Mouse (Mus musculus) left cerebral cortex, adult 11 months (tissue): ENCODE data around the gene Stxbp1.
"Not testable (repeated sequence)": the region's sequence is repeated elsewhere in the genome, so short reads cannot be mapped to it uniquely, and the experiment has no call there.

Source experiments
- DNase-seq: peaks from one replicate; pipeline ENCODE4 v3.0.0; 2022; ENCODE audit warnings: low spot score

Gene Stxbp1

DNA sequence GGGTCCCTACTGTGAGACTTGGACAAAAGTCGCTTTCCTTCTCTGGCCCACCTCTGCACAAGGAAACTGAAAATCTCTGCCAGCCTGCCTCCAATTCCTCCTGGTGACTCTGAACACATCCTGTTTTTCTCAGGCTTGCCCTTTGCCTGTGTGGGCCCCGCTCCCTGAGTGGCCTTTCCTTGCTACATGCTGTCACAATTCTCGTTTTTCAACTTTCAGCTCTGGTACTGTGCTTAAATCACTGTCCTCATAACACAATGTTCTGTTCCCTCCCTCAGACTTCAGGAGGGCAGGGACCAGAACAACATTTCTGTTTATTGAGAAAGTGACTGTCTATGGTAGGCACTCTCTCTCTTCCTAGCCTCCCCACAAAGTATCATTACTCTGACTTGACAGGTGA lies 27.0 kb upstream of the Stxbp1 start:
- DNase-seq = no peak

DNA sequence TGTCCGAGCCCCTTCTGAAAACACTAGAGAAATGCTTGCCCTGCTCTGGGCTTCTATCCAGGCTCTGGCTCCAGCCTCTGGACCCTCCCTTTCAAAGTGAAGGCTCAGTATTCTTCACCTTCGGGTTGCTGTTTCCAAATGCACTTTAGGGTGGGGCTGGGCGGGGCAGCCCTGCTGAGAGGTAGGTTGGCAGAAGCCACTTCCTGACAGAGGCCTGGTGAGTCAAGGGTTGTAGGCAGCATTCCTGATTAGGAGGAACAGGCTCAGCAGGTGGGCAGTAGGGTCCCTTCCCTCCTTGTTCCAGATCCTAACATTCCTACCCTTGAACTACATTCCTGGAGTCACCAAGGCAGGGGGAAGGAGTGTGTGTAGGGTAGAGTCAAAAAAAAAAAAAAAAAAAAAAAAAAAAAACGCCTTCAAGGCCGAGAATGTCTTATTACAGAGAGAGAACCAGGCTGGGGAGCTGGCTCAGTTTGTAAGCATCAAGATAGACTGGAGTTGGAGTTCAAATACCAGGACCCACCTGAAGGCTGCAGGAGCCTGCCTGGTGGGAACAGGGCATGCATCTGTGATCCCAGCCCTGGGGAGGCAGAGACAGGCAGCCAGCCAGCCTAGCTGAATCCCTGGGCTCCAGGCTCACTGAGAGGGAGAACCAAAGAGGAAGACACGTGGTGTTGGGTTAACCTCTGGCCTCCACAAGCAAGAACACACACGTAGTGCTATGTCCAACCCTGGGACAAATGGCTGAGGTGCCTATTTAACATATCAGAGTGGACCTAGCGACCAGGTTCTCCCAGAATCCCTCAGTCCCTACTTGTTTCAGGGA lies 23.4 kb upstream of the Stxbp1 start:
- no peak for DNase-seq

DNA sequence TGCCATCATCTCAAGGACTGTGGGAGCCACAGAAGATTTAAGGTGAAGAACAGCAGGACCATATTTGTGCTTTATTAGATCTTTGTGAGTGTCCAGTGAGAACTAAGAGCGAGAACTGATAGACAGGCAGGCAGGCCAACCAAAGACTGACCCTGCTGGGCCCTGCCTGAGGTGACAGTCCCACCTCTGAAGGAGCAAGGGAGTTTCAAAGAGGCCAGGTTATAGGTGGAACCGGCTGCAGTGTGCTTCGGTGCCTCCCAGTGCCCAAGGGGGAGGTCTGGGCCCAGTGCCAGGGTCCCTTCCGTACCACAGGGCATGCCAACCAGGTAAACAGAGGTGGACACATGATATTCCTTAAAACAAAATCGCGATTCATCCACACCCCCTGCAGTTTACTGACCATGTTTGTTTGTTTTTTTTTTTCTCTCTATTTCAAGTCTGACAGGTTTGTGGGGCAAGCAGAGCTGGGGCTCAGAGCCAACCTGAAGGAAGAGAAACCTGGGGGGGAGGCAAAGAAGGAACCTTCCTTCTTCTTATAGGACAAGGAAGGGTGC lies 22.8 kb upstream of the Stxbp1 start:
- DNase-seq = no peak

DNA sequence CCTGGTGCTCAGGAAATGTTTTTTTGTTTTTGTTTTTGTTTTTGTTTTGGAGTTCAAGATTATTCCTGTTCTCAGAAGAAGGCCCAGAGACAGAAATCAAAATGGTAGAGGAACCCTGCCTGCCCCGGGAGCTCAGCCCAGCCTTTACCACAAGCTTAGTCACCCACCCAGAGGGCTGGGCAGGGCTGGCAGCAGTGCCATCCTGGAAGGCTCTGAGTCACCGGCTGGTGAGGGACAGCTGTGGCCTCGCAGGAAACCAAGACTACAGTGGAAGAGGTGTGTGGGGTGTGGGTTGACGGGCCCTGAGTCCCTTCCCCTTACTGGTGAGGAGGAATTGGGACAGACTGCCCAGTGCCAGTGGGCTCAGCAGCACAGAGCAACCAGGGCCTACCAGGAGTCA lies 20.3 kb upstream of the Stxbp1 start:
- no peak for DNase-seq

DNA sequence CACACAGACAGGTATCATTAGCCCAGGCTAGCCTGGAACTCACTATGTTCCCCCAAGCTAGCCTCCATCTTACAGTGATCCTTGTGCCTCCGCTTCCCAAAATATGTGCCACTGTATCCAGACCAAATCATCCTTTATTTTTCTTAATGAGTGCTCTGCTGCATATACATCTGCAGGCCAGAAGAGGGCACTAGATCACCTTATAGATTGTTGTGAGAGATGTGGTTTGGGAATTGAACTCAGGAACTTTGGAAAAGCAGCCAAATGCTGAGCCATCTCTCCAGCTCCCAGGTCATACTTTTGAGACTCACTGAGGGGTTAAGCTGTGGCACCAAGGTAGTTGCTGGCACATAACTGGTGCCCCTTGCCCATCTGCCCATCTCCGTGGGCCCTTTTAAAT lies 17.7 kb upstream of the Stxbp1 start:
- DNase-seq = no peak

DNA sequence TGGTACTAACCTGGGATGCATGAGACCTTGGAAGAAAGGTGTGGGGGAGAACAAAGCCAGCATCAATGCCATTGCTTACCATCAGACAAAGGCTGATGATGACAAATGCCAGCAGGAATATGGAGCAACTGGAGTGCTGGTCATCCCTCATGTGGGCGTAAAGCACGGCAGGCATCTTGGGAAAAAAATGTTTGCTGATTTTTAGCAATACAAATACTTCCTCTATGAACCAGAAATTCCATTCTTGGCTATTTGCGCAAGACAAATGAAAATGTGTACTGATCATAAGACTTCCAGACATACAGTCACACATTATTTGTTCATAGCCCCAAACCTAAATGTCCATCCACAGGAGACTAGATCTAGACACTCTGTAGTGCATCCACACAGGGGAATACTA lies 16.3 kb upstream of the Stxbp1 start:
- no peak for DNase-seq

DNA sequence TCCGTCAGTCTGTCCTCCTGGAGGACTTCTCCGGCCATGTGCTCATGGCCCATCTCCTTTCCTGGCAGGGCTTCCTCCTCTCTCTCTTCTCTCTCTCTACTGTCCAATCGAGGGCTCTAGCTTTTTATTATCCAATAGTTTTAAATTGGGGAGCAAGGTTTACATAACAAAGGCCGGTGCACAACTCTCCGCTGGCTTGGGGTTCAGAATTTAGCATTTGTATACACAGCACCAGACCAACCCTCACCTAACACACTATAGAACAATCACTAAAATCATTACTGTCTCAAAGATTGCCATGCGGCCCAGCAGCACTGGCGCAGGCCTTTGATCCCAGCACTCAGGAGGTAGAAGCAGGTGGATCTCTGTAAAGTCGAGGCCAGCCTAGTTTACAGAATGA lies 13.8 kb upstream of the Stxbp1 start:
- DNase-seq = no peak

DNA sequence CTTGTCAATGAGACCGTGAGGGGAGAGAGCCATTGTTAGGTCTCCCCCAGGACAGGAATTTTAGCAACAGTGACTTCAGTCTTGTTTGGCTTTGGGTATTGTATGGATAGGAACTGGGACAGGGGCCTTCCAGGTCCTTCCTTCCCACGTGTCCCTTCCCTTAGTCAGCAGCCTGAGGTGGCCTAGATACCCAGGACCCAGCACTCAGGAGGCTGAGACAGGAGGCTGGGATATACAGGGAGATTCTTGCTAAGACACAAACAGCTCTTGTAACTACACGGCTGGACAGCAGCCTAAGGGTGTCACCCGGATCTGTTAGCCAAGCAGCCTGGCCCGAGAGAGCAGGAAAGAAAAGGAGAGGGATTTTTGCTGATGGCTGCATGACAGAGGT lies 12.6 kb upstream of the Stxbp1 start:
- no peak for DNase-seq

DNA sequence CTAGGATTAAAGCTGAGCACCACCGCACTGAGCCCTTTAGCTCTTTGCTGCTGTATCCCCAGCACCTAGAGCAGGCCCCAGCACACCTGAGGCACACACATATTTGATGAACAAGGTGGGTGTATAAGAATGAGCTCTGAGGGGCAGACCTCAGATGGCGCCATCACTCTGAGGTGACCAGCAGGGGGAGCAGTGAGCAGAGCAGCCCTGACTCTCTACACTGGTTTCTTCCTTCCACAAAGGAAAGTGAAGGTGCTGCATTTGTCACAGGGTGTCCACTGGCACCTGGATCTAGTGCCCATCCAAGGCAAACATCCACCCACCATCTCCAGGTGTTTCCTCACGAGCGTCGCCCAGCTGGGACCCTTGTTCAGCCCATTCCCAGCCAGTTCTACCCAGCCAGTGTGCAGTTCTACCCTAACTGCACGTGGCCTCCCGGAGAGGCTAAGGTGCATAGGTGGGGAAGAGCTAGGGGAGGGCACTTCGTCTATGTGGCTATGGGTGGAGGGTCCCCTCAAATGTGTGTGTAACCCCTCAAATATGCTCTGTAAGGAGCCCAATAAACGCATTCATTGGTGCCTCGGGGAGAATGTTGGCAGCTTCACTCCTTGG lies 12.1 kb upstream of the Stxbp1 start:
- DNase-seq = no peak

DNA sequence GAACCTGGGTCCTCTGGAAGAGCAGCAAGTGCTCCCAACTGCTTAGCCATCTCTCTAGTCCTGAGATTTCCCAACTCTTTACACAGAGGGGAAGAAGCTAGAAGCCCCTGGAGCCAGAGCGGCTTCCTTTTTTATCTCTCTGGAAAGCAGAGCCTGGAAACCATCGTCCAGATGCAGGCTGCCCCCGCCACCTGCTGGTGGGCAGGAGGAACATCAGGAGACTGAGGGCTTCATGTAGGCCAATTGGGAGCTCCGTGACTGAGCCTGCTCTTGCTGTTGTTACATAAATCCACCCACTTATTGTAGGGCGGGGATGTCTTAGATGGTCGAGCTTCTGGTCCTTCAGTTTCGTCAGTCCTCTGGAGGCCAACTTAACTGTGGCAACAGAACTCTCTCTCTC lies 10.5 kb upstream of the Stxbp1 start:
- DNase-seq = peak; percentile 76

DNA sequence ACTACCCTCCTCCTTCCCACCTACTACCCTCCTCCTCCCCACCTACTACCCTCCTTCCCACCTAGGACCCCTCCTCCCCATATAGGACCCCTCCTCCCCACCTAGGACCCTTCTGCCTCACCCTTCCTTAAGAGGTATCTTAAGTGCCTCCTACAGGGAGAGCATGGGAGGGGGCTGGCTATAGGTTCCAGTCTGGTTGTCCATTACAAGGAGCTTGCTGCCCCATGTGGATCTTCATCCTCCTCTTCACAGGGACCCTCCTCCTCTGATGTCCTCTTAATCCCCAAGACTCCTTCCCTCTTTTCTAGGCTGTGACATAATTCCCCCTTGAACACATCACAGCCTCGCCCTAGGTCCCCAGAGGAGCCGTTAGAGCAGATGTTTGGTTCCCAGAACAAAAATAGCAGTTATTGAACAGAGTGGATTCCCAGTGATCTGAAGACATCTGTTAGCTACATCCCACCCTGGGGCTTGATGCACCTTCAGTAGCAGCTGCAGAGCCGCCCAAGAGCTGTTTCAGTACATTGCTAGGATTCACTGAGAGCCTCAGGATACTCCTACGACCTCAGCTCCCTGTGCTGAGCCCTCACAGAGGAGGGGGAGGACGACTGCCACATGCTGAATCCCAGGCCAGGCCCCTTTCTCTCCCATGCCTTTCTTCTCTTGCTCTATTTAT lies 8.9 kb upstream of the Stxbp1 start:
- DNase-seq = no peak

DNA sequence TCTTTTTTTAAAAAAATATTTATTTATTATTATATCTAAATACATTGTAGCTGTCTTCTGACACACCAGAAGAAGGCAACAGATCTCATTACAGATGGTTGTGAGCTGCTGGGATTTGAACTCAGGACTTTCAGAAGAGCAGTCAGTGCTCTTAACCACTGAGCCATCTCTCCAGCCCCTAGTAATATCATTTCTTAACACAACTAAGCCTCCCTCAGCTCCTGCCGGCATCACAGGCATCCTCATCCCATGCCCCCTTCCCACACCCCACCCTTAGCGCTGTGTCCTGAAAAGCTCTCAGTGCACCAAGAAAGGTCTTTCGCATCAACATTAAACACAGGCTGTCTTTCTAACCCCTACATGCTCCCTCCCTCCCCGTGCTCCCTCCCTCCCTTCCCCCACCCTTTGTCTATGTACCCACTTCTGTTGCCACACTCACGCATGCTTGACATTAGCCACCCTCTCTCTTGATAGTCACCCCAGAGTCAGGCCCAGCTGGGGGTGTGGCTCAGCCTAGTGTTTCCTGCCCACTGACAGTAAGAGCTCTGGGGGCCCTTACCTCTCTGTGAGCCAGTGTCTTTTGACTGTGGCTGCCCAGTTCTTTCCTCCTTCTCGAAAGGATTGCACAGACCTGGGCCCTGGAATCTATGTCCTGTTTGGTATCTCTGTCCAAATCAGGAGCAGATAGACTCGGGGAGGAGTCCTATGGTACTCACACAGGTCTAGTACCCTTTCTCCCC lies 8.2 kb upstream of the Stxbp1 start:
- DNase-seq = no peak

DNA sequence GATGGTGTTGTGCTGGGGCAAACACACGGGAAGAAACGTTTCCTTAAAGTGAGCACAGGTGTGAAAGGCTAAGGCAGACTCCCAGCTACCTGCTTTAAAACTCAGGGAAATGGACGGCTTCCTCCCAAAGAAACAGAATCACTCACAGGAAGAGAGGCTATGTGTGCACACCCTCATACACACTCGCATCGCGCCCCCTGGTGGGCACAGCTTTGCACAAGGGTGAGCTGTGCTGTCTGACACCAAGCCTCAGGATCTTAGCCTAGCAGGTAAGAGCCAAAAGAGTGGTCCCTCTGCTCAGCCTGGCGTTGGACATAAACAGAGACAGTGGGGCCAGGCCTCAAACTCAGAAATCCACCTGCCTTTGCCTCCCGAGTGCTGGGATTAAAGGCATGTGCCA lies 7.2 kb upstream of the Stxbp1 start:
- DNase-seq = peak; percentile 81

DNA sequence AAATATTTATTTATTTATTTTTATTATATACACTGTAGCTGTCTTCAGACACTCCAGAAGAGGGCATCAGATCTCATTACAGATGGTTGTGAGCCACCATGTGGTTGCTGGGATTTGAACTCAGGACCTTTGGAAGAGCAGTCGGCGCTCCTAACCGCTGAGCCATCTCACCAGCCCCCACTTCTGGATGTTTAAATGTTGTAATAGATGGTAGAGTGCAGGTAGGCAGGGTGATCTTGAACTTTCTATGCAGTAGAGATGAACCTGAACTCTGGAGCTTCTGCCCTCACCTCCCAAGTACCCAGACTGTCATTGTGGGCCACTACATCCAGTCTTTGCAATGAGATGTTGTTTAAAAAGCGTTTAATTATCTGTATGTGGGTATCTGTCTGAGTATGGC lies 6.7 kb upstream of the Stxbp1 start:
- DNase-seq = not testable (repeated sequence)

DNA sequence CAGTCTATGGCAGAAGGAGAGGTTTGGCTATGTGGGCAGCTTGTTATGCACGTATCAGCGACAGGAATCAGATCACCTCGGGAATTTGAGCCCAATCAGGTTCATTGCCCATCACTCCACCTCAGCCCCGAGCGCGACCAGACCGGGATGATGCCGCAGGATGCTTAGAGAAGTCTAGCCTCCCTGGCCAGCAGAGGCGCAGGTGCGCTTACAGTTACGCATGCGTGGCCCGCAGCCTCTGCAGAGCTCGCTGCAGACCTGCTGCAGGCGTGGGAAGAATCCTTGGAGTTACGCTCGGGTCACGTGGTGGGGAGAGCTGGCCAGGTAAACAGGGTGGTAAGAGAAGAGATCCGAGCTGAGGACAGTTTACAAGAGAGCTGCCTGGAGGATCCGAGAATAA lies 5.1 kb upstream of the Stxbp1 start:
- DNase-seq = no peak

DNA sequence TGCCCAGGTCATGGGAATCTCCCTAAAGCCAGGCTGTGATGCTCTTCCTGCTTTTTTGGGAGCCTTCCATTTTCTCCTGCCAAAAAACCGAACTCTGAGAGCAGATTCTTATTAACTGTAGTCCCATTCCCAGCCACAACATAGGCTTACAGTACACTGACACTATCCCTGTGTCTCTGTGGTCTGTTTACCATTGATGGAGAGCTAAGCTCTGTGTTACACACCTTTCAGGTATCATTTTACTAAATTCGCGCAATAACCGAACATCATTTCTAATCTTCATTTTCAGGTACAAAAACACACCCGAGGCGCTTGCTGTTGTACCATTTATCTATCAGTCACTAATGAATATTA lies 400 bp upstream of the Stxbp1 start:
- DNase-seq = no peak

DNA sequence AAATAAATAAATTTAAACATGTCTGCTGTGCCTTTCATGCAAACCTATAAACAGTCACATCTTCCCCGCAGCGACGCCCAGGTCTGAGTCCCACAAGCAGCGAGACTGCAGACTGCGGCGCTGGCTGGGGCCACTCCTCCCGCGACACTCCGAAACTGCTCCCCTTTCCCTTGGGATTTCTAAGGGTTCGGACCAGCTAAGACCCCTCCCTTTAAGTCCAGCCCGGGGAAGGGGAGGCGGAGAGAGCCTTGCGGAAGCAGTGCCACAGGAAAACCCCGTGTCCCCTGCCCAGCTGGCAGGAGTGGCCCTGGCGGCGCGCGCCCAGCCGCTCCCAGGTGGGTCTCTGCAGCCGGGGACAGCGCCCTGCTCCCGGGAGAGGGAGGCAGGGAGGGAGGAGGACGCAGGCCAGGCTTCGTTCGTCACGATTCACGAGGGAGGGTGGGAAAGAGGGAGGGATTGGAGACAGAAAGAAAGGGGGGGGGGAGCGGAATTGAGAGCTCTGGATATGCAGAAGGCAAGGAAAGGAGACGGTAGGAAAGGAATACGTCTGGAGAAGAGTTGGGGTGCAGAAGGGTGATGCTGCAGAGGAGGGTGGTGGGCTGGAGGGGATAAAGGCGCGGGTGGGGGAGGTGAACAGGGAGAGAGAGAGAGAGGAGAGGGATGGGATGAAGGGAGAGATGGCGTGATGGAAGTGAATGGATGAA lies 792 bp downstream of the Stxbp1 start:
- no peak for DNase-seq

DNA sequence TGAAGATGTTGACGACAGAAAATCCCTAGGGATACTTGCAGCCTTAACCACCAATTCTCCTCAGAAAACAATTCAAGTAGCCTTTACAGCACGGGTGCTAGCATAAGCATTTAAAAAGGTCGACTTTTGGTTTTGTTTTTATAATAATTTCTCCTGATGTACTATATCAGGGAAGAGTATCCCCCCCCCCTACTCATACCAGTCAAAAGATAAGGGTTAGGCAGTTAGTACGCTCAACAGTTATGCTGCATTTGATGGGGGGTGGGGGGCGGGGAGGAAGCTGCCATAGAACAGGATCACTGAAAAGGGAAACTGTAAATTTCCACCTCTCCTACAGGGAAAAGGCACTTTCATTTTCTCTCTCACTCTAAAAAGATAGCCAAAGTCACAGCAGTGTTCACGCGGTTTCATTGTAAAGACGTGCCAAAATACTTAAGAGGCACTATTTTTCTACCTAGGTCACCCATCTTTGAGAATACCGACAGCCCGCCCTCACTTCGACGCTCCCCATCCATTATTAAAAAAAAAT lies 1.4 kb downstream of the Stxbp1 start:
- DNase-seq = no peak

DNA sequence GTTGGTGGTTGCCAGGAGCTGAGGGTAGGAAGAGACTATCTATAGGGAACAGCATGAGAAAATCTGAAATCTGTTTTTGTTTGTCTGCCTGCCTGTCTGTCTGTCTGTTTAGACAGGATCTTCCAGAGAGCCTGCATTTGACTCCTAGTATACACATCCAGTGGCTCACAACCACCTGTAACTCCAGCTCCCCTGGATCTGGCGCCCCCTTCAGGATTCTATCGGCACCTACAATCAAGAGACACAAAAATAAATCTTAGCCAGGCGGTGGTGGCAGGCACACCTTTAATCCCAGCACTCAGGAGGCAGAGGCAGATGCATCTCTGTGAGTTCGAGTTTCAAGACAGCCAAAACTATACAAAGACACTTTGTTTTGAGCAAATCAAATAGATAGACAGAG lies 4.5 kb downstream of the Stxbp1 start:
- DNase-seq = no peak

DNA sequence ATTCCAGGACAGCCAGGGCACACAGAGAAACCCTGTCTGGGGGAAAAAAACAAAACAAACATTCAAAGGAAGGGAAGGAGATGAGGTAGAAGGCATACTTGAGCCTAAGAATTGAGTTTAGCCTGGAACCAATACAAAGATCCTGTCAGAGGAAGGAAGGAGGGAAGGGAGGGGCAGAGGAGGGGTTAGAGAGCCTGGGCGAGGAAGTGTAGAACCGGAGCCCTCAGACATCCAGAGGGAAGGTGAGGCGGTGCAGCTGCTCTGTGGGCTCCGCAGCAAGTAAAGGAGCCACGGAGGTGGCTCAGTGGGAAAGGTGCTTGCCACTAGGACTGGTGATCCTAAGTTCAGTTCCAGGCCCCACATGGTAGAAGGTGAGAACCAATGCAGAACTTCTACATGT lies 5.9 kb downstream of the Stxbp1 start:
- DNase-seq = no peak

DNA sequence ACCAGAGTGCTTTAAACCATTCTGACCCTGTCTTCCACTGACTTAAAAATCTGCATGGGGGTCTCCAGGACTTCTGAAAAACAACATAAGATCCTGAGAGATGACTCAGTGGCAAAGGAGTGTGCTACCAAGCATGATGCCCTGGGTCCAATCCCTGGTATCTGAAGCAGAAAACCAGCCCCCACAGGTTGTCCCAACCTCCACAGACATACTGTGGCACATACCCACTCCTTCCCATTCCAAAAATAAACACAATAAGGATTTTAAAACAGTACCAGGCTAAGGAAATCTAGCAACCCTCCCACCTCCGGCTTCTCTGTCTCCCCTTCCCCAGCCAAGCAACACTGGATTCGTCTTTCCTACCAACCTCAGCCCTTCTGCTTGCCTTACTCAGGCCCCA lies 7.8 kb downstream of the Stxbp1 start:
- DNase-seq = no peak
